Mouse (Mus musculus) megakaryocyte, embryonic 14.5 days (primary cell): ENCODE results near the gene Atp6v0a4. TPM values are rescaled to one million over a fixed set of nuclear protein-coding genes. Genes with fewer than 3 reads are reported as not detected.

Experiments
- H3K27me3 ChIP-seq: replicated peaks from 2 replicates; pipeline ENCODE3; 2012; ENCODE audit warnings: inconsistent platforms
- H3K36me3 ChIP-seq: replicated peaks from 2 replicates; pipeline ENCODE3; 2012; ENCODE audit warnings: low read length, inconsistent platforms, mixed read lengths
- H3K4me1 ChIP-seq: 2 replicates; pipeline ENCODE4 v1.6.1; 2012; ENCODE audit warnings: inconsistent platforms
- H3K4me3 ChIP-seq: replicated peaks from 2 replicates; pipeline ENCODE3; 2012; ENCODE audit warnings: moderate library complexity, mild to moderate bottlenecking, inconsistent platforms
- H3K9me3 ChIP-seq: 2 replicates; pipeline ENCODE4 v1.6.1; 2012; ENCODE audit warnings: inconsistent platforms
- FLI1 ChIP-seq: IDR thresholded peaks from 2 replicates; pipeline ENCODE4 v1.6.1; 2012; ENCODE audit warnings: low read length, inconsistent platforms, mixed read lengths
- GATA1 ChIP-seq: IDR thresholded peaks from 3 replicates; pipeline ENCODE4 v1.6.1; 2012; ENCODE audit warnings: mixed read lengths, low read length, inconsistent platforms, borderline replicate concordance
- polyA plus RNA-seq: library from polyadenylated mRNA; stranded (reverse); fragments of >175 nt; gene quantifications from 2 replicates; pipeline ENCODE4 v1.2.3, GENCODE M21; 2012; ENCODE audit warnings: low replicate concordance; ENCODE audit not compliant: insufficient read depth

Gene Atp6v0a4
- polyA plus RNA-seq, 1 experiment = not detected

DNA sequence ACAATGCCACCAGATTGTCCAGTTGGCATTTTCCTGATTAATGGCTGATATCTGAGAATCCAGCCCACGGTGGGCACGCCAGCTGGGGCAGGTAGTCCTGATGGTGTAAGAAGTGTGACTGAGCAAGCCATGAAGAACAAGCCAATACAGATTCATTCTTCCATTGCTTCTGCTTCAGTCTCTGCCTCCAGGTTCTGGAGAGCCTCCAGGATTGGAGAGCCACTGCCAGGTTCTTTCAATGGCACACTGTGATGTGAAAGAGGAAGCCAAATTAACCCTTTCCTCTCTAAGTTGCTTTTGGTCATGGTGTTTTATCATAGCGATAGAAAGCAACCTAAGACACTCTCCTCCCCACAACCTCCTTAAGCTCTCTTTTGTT lies 59.3 kb downstream of the Atp6v0a4 start:
- Histone ChIP-seq H3K36me3 (no peaks in the 10 kb centered on the region), H3K4me3 (no peak overlapping the region), H3K4me1 (peaks cover 24% of the 10 kb centered on the region), H3K9me3 (peaks cover 33% of the 10 kb centered on the region), H3K27me3 (no peaks in the 10 kb centered on the region)
- TF ChIP-seq GATA1 (no peak), FLI1 (no peak)

DNA sequence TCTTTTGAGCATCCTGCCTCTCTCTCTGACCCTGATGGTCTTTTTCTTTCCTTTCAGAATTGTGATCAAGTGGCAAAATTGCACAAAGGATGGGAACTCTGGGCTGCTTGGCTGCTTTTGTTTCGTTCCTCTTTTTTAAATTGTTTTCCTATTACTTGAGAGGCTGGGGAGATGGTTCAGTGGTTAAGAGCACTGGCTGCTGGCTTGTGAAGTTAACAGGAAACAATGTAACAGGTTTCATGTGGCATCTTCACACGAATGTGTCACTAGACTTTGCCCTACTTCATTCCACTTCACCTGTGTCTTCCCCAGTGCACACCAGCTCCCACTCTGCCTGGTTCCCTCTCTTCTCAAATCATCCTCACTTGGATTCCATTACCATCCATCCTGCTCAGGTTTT lies 59.8 kb downstream of the Atp6v0a4 start:
- H3K4me1 ChIP-seq = peaks cover 24% of the 10 kb centered on the region
- no peak for TF ChIP-seq GATA1
- TF ChIP-seq FLI1 = no peak

DNA sequence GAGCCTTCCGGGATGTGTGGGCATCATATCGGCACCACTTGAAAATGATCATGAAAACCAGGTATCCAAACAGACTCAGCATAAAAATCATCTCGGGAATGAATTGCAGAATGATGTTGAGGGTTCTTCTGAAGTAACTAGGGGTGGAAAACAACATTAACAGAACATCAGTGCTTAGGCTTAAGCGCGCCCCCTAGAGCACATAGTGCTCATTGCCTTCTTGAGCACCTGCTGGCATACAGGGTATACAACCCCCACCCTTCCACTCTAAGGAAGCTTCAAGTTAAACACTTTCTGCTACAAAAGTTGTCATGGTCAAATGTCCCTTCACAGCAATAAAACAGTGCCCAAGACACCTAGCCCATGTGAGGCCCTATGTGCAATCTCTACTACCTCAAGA lies 65.6 kb downstream of the Atp6v0a4 start:
- Histone ChIP-seq H3K4me1 (peaks cover 5% of the 10 kb centered on the region; the same call in 1 of the 2 replicates), H3K9me3 (peaks cover 32% of the 10 kb centered on the region), H3K27me3 (peaks cover 4% of the 10 kb centered on the region), H3K4me3 (no peak overlapping the region), H3K36me3 (no peaks in the 10 kb centered on the region)
- no peak for TF ChIP-seq GATA1
- no peak for TF ChIP-seq FLI1

More for the DNA sequence above, 59.8 kb downstream of the Atp6v0a4 start:
- Histone ChIP-seq H3K27me3 (peaks cover 2% of the 10 kb centered on the region), H3K9me3 (peaks cover 36% of the 10 kb centered on the region), H3K4me3 (no peak overlapping the region), H3K36me3 (no peaks in the 10 kb centered on the region)

DNA sequence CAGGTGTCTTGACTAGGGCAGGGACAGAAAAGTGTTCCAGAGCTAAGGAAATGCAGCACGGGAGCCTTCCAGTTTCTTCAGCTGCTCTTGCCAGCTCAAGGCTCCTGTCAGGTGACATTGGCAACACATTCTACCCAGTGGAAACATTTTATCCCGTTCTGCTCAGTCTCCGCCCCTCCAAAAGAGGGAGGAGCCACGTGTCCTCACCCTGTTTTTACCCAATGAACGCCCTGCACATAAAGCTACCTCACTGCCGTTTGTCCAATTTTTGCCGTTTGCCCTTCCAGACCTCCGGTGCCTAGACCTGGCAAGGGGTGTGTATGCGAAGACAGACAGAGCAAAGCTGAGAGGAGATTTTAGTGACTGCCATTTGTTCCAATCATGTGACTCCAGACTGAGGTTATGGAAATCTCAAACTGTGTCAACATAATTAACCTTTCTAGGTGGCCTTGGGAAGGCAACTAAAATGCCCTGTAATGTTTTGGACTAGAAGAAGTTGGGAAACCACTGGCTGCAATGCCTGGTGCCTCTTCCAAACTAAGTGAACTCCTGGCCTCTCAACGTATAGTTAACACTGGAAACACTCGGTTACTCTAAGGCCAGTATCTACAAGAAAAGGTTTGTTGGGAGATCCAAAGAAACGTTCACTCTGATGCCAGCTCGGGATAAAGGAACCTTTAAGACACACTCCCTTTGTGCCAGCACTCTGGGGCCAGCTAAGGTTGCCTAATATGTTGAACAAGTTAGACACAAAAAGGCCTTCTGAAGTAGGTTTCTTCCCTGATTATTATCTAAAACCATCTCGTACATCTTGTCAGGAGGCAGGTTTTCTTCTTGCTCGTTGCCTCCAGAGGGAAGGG lies 68.7 kb downstream of the Atp6v0a4 start:
- Histone ChIP-seq H3K27me3 (peaks cover 4% of the 10 kb centered on the region), H3K4me3 (no peak overlapping the region), H3K4me1 (peaks cover 5% of the 10 kb centered on the region; the same call in 1 of the 2 replicates), H3K9me3 (peaks cover 7% of the 10 kb centered on the region; the same call in 1 of the 2 replicates), H3K36me3 (no peaks in the 10 kb centered on the region)
- no peak for TF ChIP-seq GATA1
- no peak for TF ChIP-seq FLI1

DNA sequence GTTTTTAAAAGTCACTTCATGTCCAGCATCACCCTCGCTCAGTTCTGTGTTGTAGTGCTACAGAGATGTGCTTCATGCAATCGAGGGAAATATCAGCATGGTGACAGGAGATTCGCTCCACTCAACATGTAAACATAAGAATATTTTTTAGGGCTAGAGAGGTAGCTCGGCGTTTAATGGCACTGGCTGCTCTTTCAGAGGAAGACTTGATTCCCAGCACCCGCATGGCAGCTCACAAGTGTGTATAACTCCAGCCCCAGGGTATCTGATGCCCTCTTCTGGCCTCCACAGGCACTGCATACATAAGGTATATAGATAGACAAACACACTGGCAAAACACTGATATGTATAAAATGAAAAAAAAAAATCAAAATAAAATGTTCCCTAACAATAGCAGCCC lies 74.8 kb downstream of the Atp6v0a4 start:
- no peaks in the 10 kb centered on the region for H3K36me3 ChIP-seq
- no peak overlapping the region for H3K4me3 ChIP-seq
- peaks cover 48% of the 10 kb centered on the region for H3K4me1 ChIP-seq
- TF ChIP-seq FLI1 (no peak), GATA1 (no peak)
- peaks cover under 1% of the 10 kb centered on the region for H3K27me3 ChIP-seq
- peaks cover 21% of the 10 kb centered on the region for H3K9me3 ChIP-seq

DNA sequence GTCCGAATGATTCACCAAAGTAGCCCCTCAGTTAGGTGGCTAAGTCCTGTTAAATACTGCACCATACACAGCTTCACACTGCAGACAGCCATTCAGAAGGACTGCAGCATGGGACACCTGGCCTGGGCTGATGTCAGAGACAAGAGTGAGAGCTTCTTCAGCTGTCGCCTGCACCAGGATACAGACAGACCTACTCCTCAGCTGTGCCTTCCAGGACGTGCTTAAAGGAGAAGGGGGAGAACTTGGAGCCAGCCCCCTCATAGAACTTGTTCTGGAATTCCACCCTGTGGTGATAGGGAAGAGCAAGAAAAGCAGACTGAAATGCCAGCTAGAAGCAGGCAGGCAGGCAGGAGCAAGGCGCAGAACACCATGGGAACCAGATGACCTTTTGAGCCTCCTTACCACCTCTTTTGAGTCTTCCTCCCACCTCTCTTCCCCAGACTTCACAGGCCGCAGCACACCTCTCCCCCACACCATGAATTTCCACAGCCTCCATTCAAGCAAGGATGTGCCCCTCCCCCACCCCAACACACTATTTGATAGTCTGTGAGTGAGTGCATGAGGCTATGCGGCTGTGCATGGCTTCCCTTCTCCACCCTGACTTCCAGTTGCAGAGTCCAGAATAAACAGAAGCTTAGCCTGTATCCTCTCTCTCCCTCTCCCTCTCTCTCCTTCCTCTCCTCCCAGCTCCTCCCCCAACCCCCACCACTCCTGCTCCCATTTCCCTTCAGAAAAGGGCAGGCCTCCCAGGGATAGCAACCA lies 75.4 kb downstream of the Atp6v0a4 start:
- Histone ChIP-seq H3K9me3 (peaks cover 26% of the 10 kb centered on the region), H3K36me3 (no peaks in the 10 kb centered on the region), H3K4me1 (peaks cover 49% of the 10 kb centered on the region), H3K4me3 (peak overlapping the region; percentile 54), H3K27me3 (no peaks in the 10 kb centered on the region)
- no peak for TF ChIP-seq FLI1
- TF ChIP-seq GATA1 = no peak

DNA sequence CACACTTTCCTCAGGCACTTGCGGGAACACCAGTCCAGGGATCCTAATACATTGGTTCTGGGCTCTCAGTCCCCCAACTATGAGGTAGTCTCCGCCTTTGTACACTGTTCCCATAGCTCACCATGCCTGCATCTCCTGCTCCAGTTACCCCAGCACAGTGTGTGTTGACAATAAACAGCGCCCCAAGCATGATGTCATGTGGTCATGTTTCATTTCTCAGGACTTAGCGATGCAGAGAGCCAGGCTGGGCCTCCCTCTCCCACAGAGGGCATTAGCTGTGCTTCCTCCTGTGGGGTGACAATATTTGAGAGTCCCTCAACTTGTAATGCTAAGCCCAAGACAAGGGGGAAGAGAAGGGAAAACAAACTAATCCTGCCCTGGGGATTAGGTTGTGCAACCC lies 76.4 kb downstream of the Atp6v0a4 start:
- peaks cover 26% of the 10 kb centered on the region for H3K9me3 ChIP-seq
- peak overlapping the region; percentile 62 for H3K4me3 ChIP-seq
- H3K4me1 ChIP-seq = peaks cover 49% of the 10 kb centered on the region
- TF ChIP-seq FLI1 (no peak), GATA1 (no peak)
- H3K27me3 ChIP-seq = no peaks in the 10 kb centered on the region
- H3K36me3 ChIP-seq = no peaks in the 10 kb centered on the region

DNA sequence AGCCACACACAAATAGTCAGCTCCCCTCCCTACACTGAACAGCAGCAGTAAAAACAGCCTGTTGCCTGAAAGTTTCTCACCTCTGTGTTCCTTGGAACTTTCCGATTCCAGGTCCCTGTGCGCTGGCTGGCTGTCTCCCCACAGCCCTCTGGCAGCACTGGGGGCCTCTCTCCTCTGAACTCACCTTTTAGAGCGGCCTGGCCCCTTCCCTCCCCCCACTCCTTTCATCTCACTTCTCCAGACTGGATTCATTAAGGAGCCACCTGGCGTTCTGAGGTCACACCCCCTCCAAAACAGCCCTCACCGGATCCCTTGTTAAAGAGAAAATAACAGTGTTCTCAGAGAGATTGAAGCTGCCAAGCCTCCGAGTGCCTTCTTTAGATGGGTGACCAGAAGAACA lies 77.5 kb downstream of the Atp6v0a4 start, which contains the start of gene Svopl:
Svopl (minus strand) TSS at position 159 of the 400 bp plus-strand sequence.
- Histone ChIP-seq H3K4me3 (no peak within 1 kb of the TSS), H3K36me3 (no peaks in the 10 kb centered on the region), H3K27me3 (no peaks in the 10 kb centered on the region), H3K9me3 (peaks cover 26% of the 10 kb centered on the region), H3K4me1 (peaks cover 50% of the 10 kb centered on the region)
- TF ChIP-seq GATA1 = no peak
- no peak for TF ChIP-seq FLI1

DNA sequence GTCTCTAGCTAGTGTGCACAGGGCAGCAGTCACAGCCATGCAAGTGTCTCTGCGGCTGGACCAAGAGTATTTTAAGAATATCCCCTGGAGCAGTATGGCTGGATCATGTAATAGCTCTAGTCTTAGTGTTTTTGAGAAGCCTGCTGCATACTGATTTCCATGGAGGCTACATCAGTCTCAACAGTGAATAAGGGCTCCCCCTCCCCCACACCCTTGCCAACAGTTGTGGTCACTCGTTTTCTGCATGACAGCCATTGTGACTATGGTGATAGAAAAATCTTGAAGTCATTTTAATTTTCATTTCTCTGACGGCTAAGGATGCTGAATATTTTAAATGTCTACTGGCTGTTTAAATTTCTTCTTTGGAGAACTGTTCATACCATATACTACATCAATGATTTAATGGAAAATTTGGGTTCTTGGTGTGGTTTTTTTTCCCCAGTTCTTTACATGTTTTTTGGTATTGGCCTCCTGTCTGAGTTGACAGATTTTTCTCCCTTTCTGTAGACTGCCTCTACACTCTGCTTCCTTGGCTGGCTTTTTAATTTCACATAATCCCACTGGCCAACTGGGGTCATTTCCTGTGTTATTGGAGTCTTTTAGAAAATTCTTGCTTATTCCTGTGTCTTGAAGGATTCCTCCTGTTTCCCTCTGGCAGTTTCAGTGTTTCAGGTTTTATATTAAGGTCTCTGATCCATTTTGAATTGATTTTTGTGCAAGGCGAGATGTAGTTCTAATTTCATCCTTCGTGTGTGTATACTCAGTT lies 91.4 kb downstream of the Atp6v0a4 start:
- no peaks in the 10 kb centered on the region for H3K27me3 ChIP-seq
- peaks cover 21% of the 10 kb centered on the region for H3K4me1 ChIP-seq
- 0 out of 2 replicates have a peak, but pooled peaks cover 6% of the 10 kb centered on the region for H3K9me3 ChIP-seq
- no peaks in the 10 kb centered on the region for H3K36me3 ChIP-seq
- H3K4me3 ChIP-seq = no peak overlapping the region
- TF ChIP-seq FLI1 (no peak), GATA1 (no peak)
